Mouse (Mus musculus) spleen, postnatal 14 days (tissue): Measurements from ENCODE around the gene BC035947.
"Not testable (repeated sequence)": the region's sequence is repeated elsewhere in the genome, so short reads cannot be mapped to it uniquely, and the experiment has no call there.

ENCODE experiments used
- DNase-seq, 2 experiments: peaks; one replicate each; pipeline ENCODE4 v3.0.0; 2021 to 2022; ENCODE audit warnings: low spot score in 2 of 2

BC035947 gene

GRCm38 (mm10) chr1:78501856-78502255 lies 10.1 kb downstream of the BC035947 start:
- not testable (repeated sequence) for DNase-seq

GRCm38 (mm10) chr1:78501036-78501435 lies 10.9 kb downstream of the BC035947 start:
- DNase-seq, result no peak

DNA sequence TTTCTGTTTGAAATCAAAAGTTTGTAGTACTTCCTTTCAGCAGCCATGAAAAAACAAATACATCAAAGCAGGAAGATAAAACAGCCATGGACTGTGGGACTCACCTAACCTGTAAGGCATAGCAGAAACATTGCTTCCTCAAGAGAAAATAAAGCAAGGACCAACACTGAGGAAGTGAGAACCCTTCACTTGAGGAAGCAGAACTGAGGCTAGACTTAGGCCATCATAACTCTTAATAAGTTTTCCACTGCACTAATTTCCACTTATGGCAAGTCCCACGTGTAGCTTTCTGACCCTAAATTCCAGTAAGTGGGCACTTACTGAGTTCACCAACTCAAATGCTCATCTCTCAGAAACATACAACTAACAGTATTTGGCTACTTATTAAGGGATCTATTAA lies 21.8 kb downstream of the BC035947 start:
- no peak for DNase-seq

DNA sequence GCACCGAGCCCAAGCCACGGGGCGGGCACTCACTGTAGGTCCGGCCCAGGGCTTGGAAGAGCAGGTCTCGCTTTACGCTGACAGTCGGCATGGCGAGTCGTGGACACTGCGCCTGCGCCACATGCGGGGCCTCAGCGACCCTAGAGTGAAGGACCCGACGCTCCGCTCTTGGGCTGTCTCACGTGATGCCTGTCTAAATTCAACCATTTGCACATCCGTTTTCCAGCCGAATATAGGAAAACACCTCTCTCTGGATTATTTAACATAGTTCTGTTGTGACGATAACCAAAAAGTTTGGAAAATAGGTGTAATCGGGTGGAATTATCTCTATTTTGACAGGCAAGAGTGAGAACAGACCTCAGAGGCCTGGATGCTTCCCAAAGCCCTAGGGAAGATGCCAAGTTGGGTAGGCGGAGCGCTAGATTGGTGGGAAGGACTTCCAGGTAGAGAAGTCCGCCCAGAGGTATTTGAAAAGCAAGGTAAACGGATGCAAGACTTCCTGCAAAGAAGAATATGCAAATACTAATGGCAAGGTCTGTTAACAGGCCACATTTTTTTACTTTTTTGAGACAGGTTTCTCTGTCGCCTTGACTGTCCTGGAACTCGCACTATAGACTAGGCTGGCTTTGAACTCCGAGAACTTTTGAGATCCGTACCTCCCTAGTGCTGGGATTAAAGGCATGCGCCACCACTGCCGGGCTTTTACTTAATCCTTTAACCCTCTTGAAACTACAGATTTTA lies 23.0 kb downstream of the BC035947 start, which contains the start of gene Farsb:
TSS of gene Farsb (minus strand) at position 146 of the 741 bp plus-strand sequence.
- DNase-seq, result peak; percentile 71 to 82

GRCm38 (mm10) chr1:78488427-78488751 lies 23.6 kb downstream of the BC035947 start:
- no peak for DNase-seq

DNA sequence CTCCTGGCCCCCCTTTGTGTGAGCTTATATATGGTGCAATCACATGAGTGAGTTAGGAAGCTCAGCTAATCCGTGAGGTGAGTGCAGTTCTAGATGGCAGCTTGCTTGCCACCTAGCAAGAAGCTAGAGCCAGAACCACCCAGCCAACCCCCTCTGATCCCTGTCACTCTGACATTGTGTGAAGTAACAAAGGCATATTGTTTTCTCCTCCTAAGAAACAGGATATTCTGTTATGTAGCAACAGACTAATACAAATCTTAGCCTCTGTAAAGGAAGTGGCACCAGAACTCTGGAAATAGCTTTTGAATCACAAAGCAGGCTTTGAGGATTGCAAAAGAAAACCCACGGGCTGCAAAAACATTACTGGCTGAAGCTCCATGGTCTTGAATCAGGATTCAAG lies 27.6 kb downstream of the BC035947 start:
- DNase-seq, result no peak

- DNase-seq, result no peak
These were observed 28.5 kb downstream of the BC035947 start for GRCm38 (mm10) chr1:78483430-78483829.

- no peak for DNase-seq
These were observed 39.5 kb downstream of the BC035947 start for GRCm38 (mm10) chr1:78472441-78472840.

- no peak for DNase-seq
These were observed 57.3 kb downstream of the BC035947 start for GRCm38 (mm10) chr1:78454659-78455058.

- no peak for DNase-seq
These were observed 58.1 kb downstream of the BC035947 start for GRCm38 (mm10) chr1:78453886-78454285.

DNA sequence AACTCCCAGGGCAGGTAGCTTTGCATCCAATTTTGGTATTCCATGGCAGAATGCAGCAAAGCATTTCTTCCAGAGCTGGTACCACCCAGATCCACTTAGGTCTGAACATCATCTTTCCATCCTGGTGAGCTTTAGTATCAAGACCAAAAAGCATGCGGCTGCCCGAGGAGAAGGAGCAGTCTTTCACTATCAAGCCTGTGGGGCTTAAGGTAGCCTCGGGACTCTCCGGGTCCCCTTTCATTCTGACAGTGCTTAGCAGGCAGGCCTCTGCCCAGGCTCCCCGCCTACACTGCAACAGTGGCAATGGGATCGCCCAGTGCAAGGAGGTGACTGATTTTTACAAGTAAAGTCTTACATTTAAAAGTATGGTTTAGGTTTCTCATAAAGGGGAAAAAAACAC lies 59.4 kb downstream of the BC035947 start:
- DNase-seq, result no peak

DNA sequence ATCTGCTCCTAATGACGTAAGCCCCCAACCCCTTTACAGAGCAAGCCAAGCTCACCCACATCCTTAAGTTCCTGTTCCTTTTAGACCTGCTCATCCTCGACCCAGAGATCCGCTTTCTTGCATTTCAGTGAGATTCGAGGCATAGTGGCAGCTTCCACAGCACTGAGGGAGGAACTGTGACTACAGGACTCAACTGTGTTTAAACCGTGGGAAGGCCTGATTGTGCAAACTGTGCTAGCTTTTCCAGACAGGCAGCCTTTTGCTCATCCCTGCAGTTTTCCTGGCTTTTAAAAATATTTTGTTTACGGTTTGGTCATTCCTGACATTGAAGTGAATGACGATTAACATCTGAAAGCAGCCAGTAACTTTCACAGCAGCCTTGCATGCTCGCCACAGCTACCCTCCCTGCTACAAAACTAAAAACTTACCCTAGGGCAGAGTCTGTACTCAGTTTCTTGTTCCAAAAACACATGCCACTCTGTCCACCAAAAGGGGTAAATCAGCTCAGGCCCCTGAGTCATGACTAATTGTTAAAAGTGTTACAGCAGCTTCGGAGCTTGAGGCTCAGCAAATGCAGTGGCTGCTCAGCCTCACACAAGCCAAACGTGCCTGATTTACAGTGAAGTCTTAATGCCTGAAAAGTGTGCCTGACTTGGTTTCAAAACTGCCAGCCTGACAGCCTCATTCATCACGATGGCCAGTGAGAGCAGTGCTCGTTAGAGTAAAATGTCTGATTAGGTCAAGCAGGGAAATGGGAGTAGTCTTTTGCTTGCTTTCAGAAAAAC lies 60.7 kb downstream of the BC035947 start:
- DNase-seq, result no peak

DNA sequence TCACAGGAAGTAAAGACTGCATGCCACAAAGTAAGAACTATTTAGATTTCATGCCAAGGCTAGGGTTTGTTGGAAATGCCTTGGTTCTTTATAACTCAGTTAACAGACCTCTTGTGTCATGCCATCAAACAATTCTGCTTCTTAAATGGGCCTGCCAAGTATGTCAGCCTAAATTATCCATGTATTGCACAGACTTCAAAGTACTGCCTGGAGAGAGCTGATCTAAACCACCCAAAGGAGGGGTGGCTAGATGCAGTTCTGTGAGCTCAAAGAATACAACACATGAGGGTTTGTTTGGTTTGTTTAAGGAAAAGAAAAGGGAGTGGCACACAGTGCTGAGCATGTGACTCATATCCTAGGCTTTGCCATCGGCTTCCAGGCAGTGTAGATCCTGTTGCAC lies 63.9 kb downstream of the BC035947 start:
- no peak for DNase-seq
